Comparison of ENCODE assay signal across 20 mouse cellular contexts in the genomic region with DNA sequence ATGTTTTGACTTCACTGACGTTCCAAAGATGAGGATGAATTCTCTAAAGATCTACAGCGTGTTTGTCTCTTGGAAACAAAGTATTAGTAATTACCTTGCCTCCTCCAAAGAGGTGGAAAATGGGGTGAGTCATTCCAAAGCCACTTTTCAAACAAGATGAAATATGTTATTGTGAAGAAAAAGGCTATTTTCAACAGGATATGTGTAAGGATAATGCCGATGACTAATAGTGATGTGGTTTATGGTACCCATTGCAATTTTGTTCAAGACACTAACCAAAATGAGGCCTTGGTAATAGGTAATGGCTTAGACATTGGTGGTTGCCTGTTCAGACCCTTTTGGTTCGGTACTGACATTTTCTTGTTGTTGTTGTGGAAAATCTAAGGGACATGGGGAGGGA.
"Had no signal": no experiment of that assay in that cellular context is flagged by ENCODE, and none has a peak within 500 bp of the region (broad histone marks: within the 10 kb centered on the region; RNA-seq: fewer than 3 reads in every experiment).

No protein-coding gene starts in this region.

- H3K27me3 ChIP-seq: liver, embryonic 15.5 days; lung, embryonic 15.5 days; megakaryocyte, embryonic 14.5 days; midbrain, embryonic 13.5 days; midbrain, embryonic 15.5 days; neural tube, embryonic 13.5 days; neural tube, embryonic 15.5 days had no signal

- H3K4me2 ChIP-seq: liver, embryonic 15.5 days; lung, embryonic 15.5 days; midbrain, embryonic 11.5 days; midbrain, embryonic 13.5 days; midbrain, embryonic 15.5 days; neural tube, embryonic 13.5 days; neural tube, embryonic 15.5 days had no signal

- H3K36me3 ChIP-seq: liver, embryonic 15.5 days; lung, embryonic 15.5 days; midbrain, embryonic 13.5 days; midbrain, embryonic 15.5 days; neural tube, embryonic 13.5 days; neural tube, embryonic 15.5 days had no signal

- H3K4me3 ChIP-seq: liver, embryonic 15.5 days; lung, embryonic 15.5 days; megakaryocyte, embryonic 14.5 days; midbrain, embryonic 13.5 days; midbrain, embryonic 15.5 days; neural tube, embryonic 13.5 days; neural tube, embryonic 15.5 days had no signal

- DNase-seq: liver, postnatal 0 days; lung, adult 2 months; lung, postnatal 14 days; lung, postnatal 36 days; retina, postnatal 1 day; right cerebral cortex, adult 18-20 months; right cerebral cortex, postnatal 25 days; right cerebral cortex, postnatal 4 days; spleen, adult 18-20 months; thymus, adult 18-20 months; thymus, postnatal 14 days; thymus, postnatal 4 days had no signal
